In the genomic region with DNA sequence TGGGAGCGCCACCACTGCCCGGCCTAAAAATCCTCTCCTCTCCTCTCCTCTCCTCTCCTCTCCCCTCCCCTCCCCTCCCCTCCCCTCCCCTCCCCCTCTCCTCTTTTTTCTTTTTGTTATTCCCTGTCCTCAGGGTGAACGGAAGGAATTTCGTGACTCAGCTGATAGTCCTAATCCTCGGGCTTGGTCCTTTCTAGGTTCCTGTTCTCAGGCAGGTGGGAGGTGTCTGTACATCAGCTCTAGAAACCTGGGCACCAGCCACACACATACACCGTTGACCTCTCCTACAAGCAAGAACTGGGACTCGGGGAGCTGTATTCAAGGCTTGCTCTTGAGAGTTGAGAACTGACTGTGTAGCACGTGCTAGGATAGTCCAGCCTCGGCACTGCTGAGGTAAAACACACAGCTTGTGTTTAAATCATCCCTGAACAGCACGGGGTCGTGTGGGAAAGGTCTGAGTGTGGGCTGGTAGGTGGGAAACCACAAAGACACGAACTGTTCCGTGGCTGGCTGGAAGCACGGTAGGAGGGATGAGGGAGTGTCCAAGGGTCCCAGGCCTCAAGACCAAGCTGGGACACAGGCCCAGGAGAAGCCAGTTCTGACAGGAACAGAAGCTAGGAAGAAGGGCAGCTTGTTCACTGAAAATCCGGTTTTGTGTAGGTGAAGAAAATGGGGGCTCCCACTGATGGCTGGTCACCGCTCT, we compare ENCODE assay signal across 10 mouse cellular contexts. TPM values are rescaled to one million over a fixed set of nuclear protein-coding genes. Genes with fewer than 3 reads are reported as not detected.
DNase-seq lines count a peak whose midpoint lies in the region; ATAC-seq and TF ChIP-seq lines count a peak whose summit lies in the region.
"Had no signal": no experiment of that assay in that cellular context is flagged by ENCODE, and none has a peak within 500 bp of the region (broad histone marks: within the 10 kb centered on the region; RNA-seq: fewer than 3 reads in every experiment).

No protein-coding gene starts in this region.

- H3K9ac ChIP-seq in heart, adult 2 months (ENCODE audit: low read depth, low read length), result no peak overlapping the region
- H3K9ac ChIP-seq in hindbrain, embryonic 11.5 days (ENCODE audit: low read depth, low read length), result no peak overlapping the region
- peak overlapping the region; percentile 63 for H3K9ac ChIP-seq in neural tube, embryonic 13.5 days

- no peak for TF ChIP-seq EP300 in heart, adult 2 months (IDR thresholded peaks at IDR 0.05; ENCODE audit: insufficient read depth, low read depth, low read length)

- intact Hi-C loops in heart, adult 2 months (cut with DNase I), result no loop called here
- intact Hi-C loops in heart, postnatal 36 days (cut with DNase I), result loop anchor here (5.0 to 10.0 kb wide), 2 partner anchors 59 to 356 kb away; partner anchors contain the start of gene Fam92b

- no peak for ATAC-seq in megakaryocyte, adult 5-6 weeks (ENCODE audit: poor library complexity, severe bottlenecking)
- no peak for ATAC-seq in hindbrain, embryonic 11.5 days (ENCODE audit: low FRiP score)
- ATAC-seq in neural tube, embryonic 13.5 days (ENCODE audit: low read depth), result no peak

- H3K27me3 ChIP-seq in heart, adult 2 months (ENCODE audit: control insufficient read depth, insufficient read depth, low read length), result no peaks in the 10 kb centered on the region
- no peaks in the 10 kb centered on the region for H3K27me3 ChIP-seq in megakaryocyte, embryonic 14.5 days (replicated peaks)
- peaks cover 3% of the 10 kb centered on the region; the same call in 1 of the 2 replicates for H3K27me3 ChIP-seq in hindbrain, embryonic 11.5 days (ENCODE audit: control insufficient read depth, insufficient read depth, low read length)
- H3K27me3 ChIP-seq in neural tube, embryonic 13.5 days, result no peaks in the 10 kb centered on the region

- no peak overlapping the region for H3K4me2 ChIP-seq in hindbrain, embryonic 11.5 days (replicated peaks; ENCODE audit: low read depth, low read length)
- no peak overlapping the region for H3K4me2 ChIP-seq in neural tube, embryonic 13.5 days

- 76% methylated on average over 16 of the region's 16 CpGs for WGBS in heart, adult 2 months
- 55% methylated on average over 16 of the region's 16 CpGs for WGBS in hindbrain, embryonic 11.5 days
- 38% methylated on average over 16 of the region's 16 CpGs for WGBS in neural tube, embryonic 13.5 days

- no peaks in the 10 kb centered on the region; the same call in 1 of the 2 replicates for H3K79me2 ChIP-seq in heart, adult 2 months (replicated peaks; ENCODE audit: control insufficient read depth, insufficient read depth, low read length)

- H3K4me3 ChIP-seq in heart, adult 2 months, result no peak overlapping the region
- peak overlapping the region; percentile 79 for H3K4me3 ChIP-seq in megakaryocyte, embryonic 14.5 days (replicated peaks)
- no peak overlapping the region for H3K4me3 ChIP-seq in hindbrain, embryonic 11.5 days (ENCODE audit: low read depth, low read length)
- H3K4me3 ChIP-seq in neural tube, embryonic 13.5 days, result no peak overlapping the region
- H3K4me3 ChIP-seq: erythroblast, embryonic 14.5 days had no signal

- peaks cover 9% of the 10 kb centered on the region for H3K4me1 ChIP-seq in heart, adult 2 months (ENCODE audit: control insufficient read depth, insufficient read depth, low read length)
- peaks cover 97% of the 10 kb centered on the region for H3K4me1 ChIP-seq in megakaryocyte, embryonic 14.5 days
- H3K4me1 ChIP-seq in hindbrain, embryonic 11.5 days (replicated peaks; ENCODE audit: control insufficient read depth, insufficient read depth, low read length), result peaks cover 68% of the 10 kb centered on the region
- peaks cover 88% of the 10 kb centered on the region for H3K4me1 ChIP-seq in neural tube, embryonic 13.5 days (replicated peaks)

- H3K36me3 ChIP-seq in heart, adult 2 months (ENCODE audit: control insufficient read depth, insufficient read depth, low read length), result no peaks in the 10 kb centered on the region
- H3K36me3 ChIP-seq in megakaryocyte, embryonic 14.5 days (replicated peaks; ENCODE audit: low read length), result peaks cover 73% of the 10 kb centered on the region
- no peaks in the 10 kb centered on the region for H3K36me3 ChIP-seq in hindbrain, embryonic 11.5 days (ENCODE audit: control insufficient read depth, insufficient read depth, low read length)
- no peaks in the 10 kb centered on the region for H3K36me3 ChIP-seq in neural tube, embryonic 13.5 days

- peak overlapping the region; percentile 45; the same call in 1 of the 2 replicates for H3K27ac ChIP-seq in heart, adult 2 months
- H3K27ac ChIP-seq in hindbrain, embryonic 11.5 days (ENCODE audit: low read depth, low read length), result peak overlapping the region; percentile 99
- peak overlapping the region; percentile 97 for H3K27ac ChIP-seq in neural tube, embryonic 13.5 days (replicated peaks)

- no peaks in the 10 kb centered on the region for H3K9me3 ChIP-seq in megakaryocyte, embryonic 14.5 days
- no peaks in the 10 kb centered on the region for H3K9me3 ChIP-seq in hindbrain, embryonic 11.5 days (ENCODE audit: control insufficient read depth, low read length)
- no peaks in the 10 kb centered on the region for H3K9me3 ChIP-seq in neural tube, embryonic 13.5 days

- DNase-seq in heart, adult 2 months, result no peak
- no peak for DNase-seq in heart, postnatal 36 days
- no peak for DNase-seq in hindbrain, embryonic 11.5 days (ENCODE audit: low spot score)
- DNase-seq in adipocyte (ENCODE audit: low spot score), result no peak
- DNase-seq in retina, embryonic 14.5 days (ENCODE audit: low spot score), result no peak
- DNase-seq: cerebellum, postnatal 14 days had no signal

- TF ChIP-seq POLR2A in heart, adult 2 months (IDR thresholded peaks at IDR 0.05; ENCODE audit: insufficient read depth, low read depth, low read length), result no peak

- no peak for TF ChIP-seq CTCF in heart, adult 2 months (IDR thresholded peaks at IDR 0.05)

RNA-seq across cellular contexts. Expression of gene Gins2, which starts 58.0 kb away (rescaled TPM):
- total RNA-seq in heart, adult 2 months (2021), result 1 to 10 TPM; 1.1 to 1.5 TPM
- 1.3 and 1.4 TPM in 2 replicates for polyA plus RNA-seq in heart, adult 2 months (2012; rRNA removed)
- total RNA-seq in heart, postnatal 36 days (2021), result 1 to 10 TPM in 1 of 2 experiments, under 1 TPM in 1; 0.86 to 1.7 TPM
- polyA plus RNA-seq in megakaryocyte, embryonic 14.5 days (2012; ENCODE audit: insufficient read depth, low replicate concordance), result 8.3 and 35.4 TPM in 2 replicates
- total RNA-seq in megakaryocyte, adult 5-6 weeks (2015), result 28.3 and 31.8 TPM in 2 replicates
- 23.2 and 28.9 TPM in 2 replicates for total RNA-seq in megakaryocyte, adult 5-6 weeks (2017)
- polyA plus RNA-seq in hindbrain, embryonic 11.5 days (2014; fragmentation: Nextera tagmentation; extraction: Ambion mirVana), result 94.8 and 96.9 TPM in 2 replicates
- 20.1 and 21.5 TPM in 2 replicates for polyA plus RNA-seq in neural tube, embryonic 13.5 days (2015; fragmentation: Nextera tagmentation; extraction: Ambion mirVana)

Comparison
In these comparisons a context has a peak if more than half of its experiments do, and no peak if none do; other contexts are left out.
1. H3K27ac ChIP-seq: peak in every context shown above with its lines; median percentile 99 in hindbrain, embryonic 11.5 days; 97 in neural tube, embryonic 13.5 days; 45 in heart, adult 2 months.